9 mouse cellular contexts compared by ENCODE assay signal in the genomic region with DNA sequence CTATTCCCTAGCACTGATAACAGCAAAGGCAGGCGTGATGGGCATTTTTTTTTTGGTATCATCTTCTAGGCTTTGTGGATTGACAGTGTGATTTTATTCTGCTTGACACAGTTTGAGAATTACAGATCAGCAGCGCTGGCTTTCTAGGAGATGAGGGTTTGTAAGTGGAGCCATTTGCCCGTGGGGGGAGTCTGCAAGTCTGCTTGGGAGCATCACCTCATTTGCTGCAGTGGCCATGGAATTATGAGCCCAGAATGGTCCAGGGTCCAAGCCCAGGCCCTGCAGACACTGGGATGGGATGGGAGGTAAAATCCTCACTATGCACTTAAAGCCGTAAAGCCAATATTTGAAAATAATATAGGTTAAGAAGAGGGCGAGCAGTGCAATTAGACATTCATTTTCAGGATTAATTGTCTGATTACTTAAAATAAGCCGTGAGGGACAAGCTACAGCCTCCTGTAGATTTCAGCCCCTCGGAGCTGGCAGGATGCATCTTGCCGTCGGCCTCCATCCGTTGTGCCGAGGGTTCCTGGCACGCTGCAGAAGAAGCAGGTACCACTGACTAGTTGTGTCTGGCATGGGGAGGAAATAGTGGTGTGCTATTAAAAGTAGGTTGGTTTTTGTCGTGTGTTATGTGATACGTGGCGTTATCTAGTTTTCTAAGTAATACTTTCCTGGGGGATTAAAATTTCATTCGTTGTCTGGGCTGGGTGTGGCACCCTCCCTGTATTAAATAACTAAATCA. TPM values are rescaled to one million over a fixed set of nuclear protein-coding genes. Genes with fewer than 3 reads are reported as not detected.
DNase-seq lines count a peak whose midpoint lies in the region; ATAC-seq lines count a peak whose summit lies in the region.
"Had no signal": no experiment of that assay in that cellular context is flagged by ENCODE, and none has a peak within 500 bp of the region (broad histone marks: within the 10 kb centered on the region; RNA-seq: fewer than 3 reads in every experiment).

No protein-coding gene starts in this region.

- no peaks in the 10 kb centered on the region for H3K36me3 ChIP-seq in kidney, embryonic 14.5 days (ENCODE audit: control insufficient read depth, insufficient read depth, low read length)
- H3K36me3 ChIP-seq in hindbrain, embryonic 10.5 days, result peaks cover 22% of the 10 kb centered on the region
- 0 out of 2 replicates have a peak, but pooled peaks cover 2% of the 10 kb centered on the region for H3K36me3 ChIP-seq in midbrain, embryonic 13.5 days

- H3K27me3 ChIP-seq in kidney, embryonic 14.5 days (ENCODE audit: control insufficient read depth, insufficient read depth, low read length), result no peaks in the 10 kb centered on the region
- H3K27me3 ChIP-seq in hindbrain, embryonic 10.5 days (ENCODE audit: insufficient read depth, poor library complexity, severe bottlenecking), result no peaks in the 10 kb centered on the region
- H3K27me3 ChIP-seq in midbrain, embryonic 13.5 days, result no peaks in the 10 kb centered on the region

- H3K27ac ChIP-seq in kidney, embryonic 14.5 days (ENCODE audit: low read depth, low read length), result no peak overlapping the region
- peak overlapping the region; percentile 83 for H3K27ac ChIP-seq in hindbrain, embryonic 10.5 days
- peak overlapping the region; percentile 61 for H3K27ac ChIP-seq in midbrain, embryonic 13.5 days

- H3K4me2 ChIP-seq in kidney, embryonic 14.5 days (replicated peaks; ENCODE audit: low read depth, low read length), result peak overlapping the region; percentile 84
- peak overlapping the region; percentile 79 for H3K4me2 ChIP-seq in midbrain, embryonic 13.5 days (replicated peaks)

- peak overlapping the region; percentile 41 for H3K4me3 ChIP-seq in kidney, embryonic 14.5 days (ENCODE audit: low read length)
- peak overlapping the region; percentile 64 for H3K4me3 ChIP-seq in hindbrain, embryonic 10.5 days
- H3K4me3 ChIP-seq in midbrain, embryonic 13.5 days (replicated peaks), result peak overlapping the region; percentile 55

- 62% methylated on average over 16 of the region's 16 CpGs for WGBS in kidney, embryonic 14.5 days
- 76% methylated on average over 16 of the region's 16 CpGs for WGBS in hindbrain, embryonic 10.5 days
- 60% methylated on average over 16 of the region's 16 CpGs for WGBS in midbrain, embryonic 13.5 days

- DNase-seq in kidney, postnatal 25 days, result no peak
- peak; percentile 63 to 70 for DNase-seq in cerebellum, postnatal 25 days
- no peak for DNase-seq in hindbrain, embryonic 10.5 days (ENCODE audit: low spot score)
- no peak for DNase-seq in right cerebral cortex, adult 18-20 months
- no peak for DNase-seq in adrenal gland, adult 8-10 months
- DNase-seq: kidney, adult 2 months had no signal

- H3K9ac ChIP-seq in kidney, embryonic 14.5 days (ENCODE audit: low read depth, low read length), result peak overlapping the region; percentile 65; the same call in 1 of the 2 replicates
- peak overlapping the region; percentile 80 for H3K9ac ChIP-seq in midbrain, embryonic 13.5 days (replicated peaks)

- ATAC-seq in kidney, embryonic 14.5 days (ENCODE audit: low FRiP score, low TSS enrichment), result no peak
- 0 out of 2 replicates have a peak, but pooled peaks have one; percentile 34 for ATAC-seq in midbrain, embryonic 13.5 days
- ATAC-seq in megakaryocyte, adult 5-6 weeks (ENCODE audit: poor library complexity, severe bottlenecking), result no peak

- no peaks in the 10 kb centered on the region for H3K9me3 ChIP-seq in kidney, embryonic 14.5 days (ENCODE audit: control insufficient read depth, low read length)
- no peaks in the 10 kb centered on the region for H3K9me3 ChIP-seq in hindbrain, embryonic 10.5 days
- no peaks in the 10 kb centered on the region for H3K9me3 ChIP-seq in midbrain, embryonic 13.5 days

- H3K4me1 ChIP-seq in kidney, embryonic 14.5 days (ENCODE audit: control insufficient read depth, insufficient read depth, low read length), result peaks cover 15% of the 10 kb centered on the region
- H3K4me1 ChIP-seq in hindbrain, embryonic 10.5 days (replicated peaks), result peaks cover 43% of the 10 kb centered on the region
- H3K4me1 ChIP-seq in midbrain, embryonic 13.5 days (replicated peaks), result peaks cover 47% of the 10 kb centered on the region

RNA-seq across cellular contexts. Expression of gene Mcf2l, which starts 42.7 kb away (rescaled TPM):
- polyA plus RNA-seq in kidney, embryonic 14.5 days (2014; fragmentation: Nextera tagmentation; extraction: Ambion mirVana), result 12.6 and 22.4 TPM in 2 replicates
- polyA plus RNA-seq in hindbrain, embryonic 10.5 days (2016; fragmentation: Nextera tagmentation; extraction: Ambion mirVana), result 31.5 and 46.4 TPM in 2 replicates
- 130 and 141 TPM in 2 replicates for polyA plus RNA-seq in midbrain, embryonic 13.5 days (2015; fragmentation: Nextera tagmentation; extraction: Ambion mirVana)
- 10 to 100 TPM; 21.8 to 48.2 (median 31.7) TPM for total RNA-seq in adrenal gland, adult 8-10 months (2022)
- 7.2 and 10.1 TPM in 2 replicates for total RNA-seq in megakaryocyte, adult 5-6 weeks (2015)
- 26.4 and 32.3 TPM in 2 replicates for total RNA-seq in megakaryocyte, adult 5-6 weeks (2017)

Comparison
In these comparisons a context has a peak if more than half of its experiments do, and no peak if none do; other contexts are left out.
1. DNase-seq: peak in cerebellum, postnatal 25 days (2 of 2); none in kidney, postnatal 25 days (0 of 2), hindbrain, embryonic 10.5 days (single experiment), right cerebral cortex, adult 18-20 months (single experiment) and adrenal gland, adult 8-10 months (single experiment).
2. Peak in every context shown above with its lines, with median percentiles within 50 percentile points of each other: H3K4me3 ChIP-seq.